10 mouse cellular contexts compared by ENCODE assay signal in the genomic region with DNA sequence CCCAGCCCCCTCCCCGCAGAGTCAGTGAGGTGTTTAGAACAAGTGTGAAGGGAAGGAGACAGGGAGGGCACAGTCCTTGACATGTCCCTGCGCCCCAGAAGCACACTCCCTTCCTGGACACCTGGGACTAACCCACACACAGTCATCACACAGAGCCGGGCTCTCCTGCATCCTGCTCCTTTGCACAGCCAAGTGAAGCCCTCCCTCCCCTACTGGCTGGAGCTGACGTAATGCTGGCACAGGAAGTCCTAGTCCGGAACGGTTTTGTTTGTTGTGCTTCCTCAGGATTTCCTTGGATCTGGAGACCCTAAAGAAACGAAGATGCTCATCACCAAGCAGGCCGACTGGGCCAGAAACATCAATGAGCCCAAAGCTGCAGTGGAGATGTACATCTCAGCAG. TPM values are rescaled to one million over a fixed set of nuclear protein-coding genes. Genes with fewer than 3 reads are reported as not detected.
A peak's percentile ranks its signal among the peaks of the same experiment; 100 is the strongest.
DNase-seq lines count a peak whose midpoint lies in the region; ATAC-seq and TF ChIP-seq lines count a peak whose summit lies in the region.
"Had no signal": no experiment of that assay in that cellular context is flagged by ENCODE, and none has a peak within 500 bp of the region (broad histone marks: within the 10 kb centered on the region; RNA-seq: fewer than 3 reads in every experiment).

No protein-coding gene starts in this region.

- ATAC-seq in liver, embryonic 16.5 days (ENCODE audit: low read depth) = peak; percentile 47

- no peak for TF ChIP-seq RAD21 in CH12.LX (IDR thresholded peaks at IDR 0.05; ENCODE audit: low read depth, low read length)

- H3K4me3 ChIP-seq in CH12.LX (replicated peaks in 1 of 3; ENCODE audit: low read depth in 2 of 3, low read length in 2 of 3, poor library complexity in 1 of 3) = peak overlapping the region in 1 of 3 experiments; percentile 11
- no peak overlapping the region for H3K4me3 ChIP-seq in liver, embryonic 16.5 days (ENCODE audit: low read depth, low read length)

- H3K4me2 ChIP-seq in CH12.LX (ENCODE audit: insufficient read depth, low read depth, poor library complexity, severe bottlenecking) = no peak overlapping the region
- no peak overlapping the region for H3K4me2 ChIP-seq in liver, embryonic 16.5 days (ENCODE audit: low read depth, low read length)

- 0 out of 2 replicates have a peak overlapping the region, but pooled peaks have one; percentile 8 for H3K9ac ChIP-seq in CH12.LX (ENCODE audit: insufficient read depth, low read depth)
- H3K9ac ChIP-seq in liver, embryonic 16.5 days (ENCODE audit: low read depth, low read length) = no peak overlapping the region

- in situ Hi-C loops in CH12.LX (cut with MboI; ENCODE audit: low pct_ligation_motif_present, low pct_unique_long_range_greater_than_20kb, low sequenced_read_pairs) = loop anchor here (5.0 kb wide), 1 partner anchor 32 kb away; the partner anchor contains the start of gene H1foo

- H3K27ac ChIP-seq in CH12.LX (ENCODE audit: insufficient read depth, low read depth) = peak overlapping the region; percentile 88
- no peak overlapping the region for H3K27ac ChIP-seq in liver, embryonic 16.5 days (ENCODE audit: low read length)

- no peaks in the 10 kb centered on the region for H3K27me3 ChIP-seq in CH12.LX (replicated peaks)
- H3K27me3 ChIP-seq in liver, embryonic 16.5 days (ENCODE audit: control insufficient read depth, insufficient read depth, low read depth, low read length) = no peaks in the 10 kb centered on the region

- peaks cover 0 to 12% of the 10 kb centered on the region in 2 experiments for H3K36me3 ChIP-seq in CH12.LX (replicated peaks in 1 of 2; ENCODE audit: control insufficient read depth in 1 of 2, insufficient read depth in 1 of 2, low read length in 1 of 2)
- no peaks in the 10 kb centered on the region for H3K36me3 ChIP-seq in liver, embryonic 16.5 days (ENCODE audit: control insufficient read depth, insufficient read depth)

- no peaks in the 10 kb centered on the region for H3K79me2 ChIP-seq in CH12.LX (replicated peaks; ENCODE audit: control insufficient read depth, extremely low read depth, insufficient read depth, poor library complexity, severe bottlenecking)

- peaks cover 61 to 81% of the 10 kb centered on the region in 2 experiments for H3K4me1 ChIP-seq in CH12.LX (ENCODE audit: control insufficient read depth in 1 of 2, insufficient read depth in 2 of 2)
- peaks cover 7% of the 10 kb centered on the region for H3K4me1 ChIP-seq in liver, embryonic 16.5 days (ENCODE audit: control insufficient read depth, low read depth, low read length)

- DNase-seq in CH12.LX (ENCODE audit: extremely low read depth) = peak; percentile 37
- peak; percentile 44 for DNase-seq in adrenal gland, postnatal 25 days
- peak; percentile 71 for DNase-seq in heart, postnatal 14 days
- peak; percentile 29 for DNase-seq in thymus, postnatal 25 days
- DNase-seq in frontal cortex, postnatal 10 days (ENCODE audit: low spot score in 2 of 2) = no peak
- DNase-seq in layer of hippocampus, adult 9-11 months = no peak
- DNase-seq in natural killer cell, adult 2 months (ENCODE audit: low spot score in 2 of 2) = no peak

- no peak for TF ChIP-seq CTCF in CH12.LX (conservative IDR thresholded peaks at IDR 0.05 in 1 of 2, IDR thresholded peaks at IDR 0.05 in 1 of 2; ENCODE audit: low read depth in 2 of 2, low read length in 2 of 2)

- no peak for TF ChIP-seq EP300 in CH12.LX (IDR thresholded peaks at IDR 0.05; ENCODE audit: low read length)

- H3K9me3 ChIP-seq in CH12.LX (replicated peaks; ENCODE audit: low read length) = no peaks in the 10 kb centered on the region
- no peaks in the 10 kb centered on the region for H3K9me3 ChIP-seq in liver, embryonic 16.5 days (replicated peaks; ENCODE audit: control insufficient read depth, low read length)

- TF ChIP-seq POLR2A in CH12.LX (IDR thresholded peaks at IDR 0.05; ENCODE audit: low read depth, low read length) = no peak

- dilution Hi-C loops in CH12.LX (cut with MboI; ENCODE audit: extremely low pct_ligation_motif_present, extremely low pct_unique_long_range_greater_than_20kb, low sequenced_read_pairs) = no loop called here

- 30% methylated on average over 8 of the region's 8 CpGs for WGBS in liver, embryonic 16.5 days (ENCODE audit: insufficient replicate concordance)

- intact Hi-C loops in heart, postnatal 14 days (cut with DNase I) = no loop called here

TF ChIP-seq in CH12.LX, 34 proteins besides CTCF, POLR2A, EP300 and RAD21:
- TF ChIP-seq KAT2A (IDR thresholded peaks at IDR 0.05; ENCODE audit: insufficient replicate concordance, low read length) (no peak), ZMIZ1 (IDR thresholded peaks at IDR 0.05; ENCODE audit: low read depth, low read length) (no peak), TBP (conservative IDR thresholded peaks at IDR 0.05; ENCODE audit: low read depth, low read length) (no peak), NELFE (IDR thresholded peaks at IDR 0.05; ENCODE audit: low read depth, low read length) (no peak), JUND (conservative IDR thresholded peaks at IDR 0.05; ENCODE audit: low read depth, low read length) (no peak), MYC (IDR thresholded peaks at IDR 0.05; ENCODE audit: low read depth, low read length) (no peak), SIN3A (IDR thresholded peaks at IDR 0.05; ENCODE audit: low read length) (no peak), RCOR1 (conservative IDR thresholded peaks at IDR 0.05; ENCODE audit: low read depth, low read length) (no peak), TCF12 (IDR thresholded peaks at IDR 0.05; ENCODE audit: low read depth, low read length) (no peak), USF1 (IDR thresholded peaks at IDR 0.05; ENCODE audit: low read depth, low read length) (no peak), MAZ (IDR thresholded peaks at IDR 0.05; ENCODE audit: low read depth, low read length) (no peak), MEF2A (IDR thresholded peaks at IDR 0.05; ENCODE audit: borderline replicate concordance, low read depth, low read length) (no peak), SMC3 (IDR thresholded peaks at IDR 0.05; ENCODE audit: low read depth, low read length) (no peak), HCFC1 (IDR thresholded peaks at IDR 0.05; ENCODE audit: low read depth, low read length) (no peak), NRF1 (IDR thresholded peaks at IDR 0.05; ENCODE audit: low read depth, low read length) (no peak), E2F4 (IDR thresholded peaks at IDR 0.05; ENCODE audit: insufficient replicate concordance, low read depth, low read length) (no peak), JUN (IDR thresholded peaks at IDR 0.05; ENCODE audit: insufficient read depth, low read depth, low read length) (no peak), UBTF (IDR thresholded peaks at IDR 0.05; ENCODE audit: low read depth, low read length) (no peak)

RNA-seq across cellular contexts. Expression of gene Rho, which starts 21.6 kb away (rescaled TPM):
- 0.04 and 0.17 TPM in 2 replicates for total RNA-seq in CH12.LX (2012; rRNA removed)
- total RNA-seq in CH12.LX (2014; rRNA removed) = 0.04 TPM in 1 of 2 replicates, not detected in the other
- not detected in 2 replicates for polyA plus RNA-seq in CH12.LX (2012; ENCODE audit: insufficient read length, low read depth)
- total RNA-seq in adrenal gland, postnatal 25 days (2021) = 0.94 and 1.9 TPM in 2 replicates
- under 1 TPM; 0.07 to 0.12 TPM for total RNA-seq in heart, postnatal 14 days (2021)
- not detected in 2 replicates for polyA plus RNA-seq in liver, embryonic 16.5 days (2015; fragmentation: Nextera tagmentation; extraction: Ambion mirVana)

RNA-seq across cellular contexts. Expression of gene H1foo, which starts 34.8 kb away (rescaled TPM):
- total RNA-seq in CH12.LX (2012; rRNA removed) = 0.89 and 1.3 TPM in 2 replicates
- total RNA-seq in CH12.LX (2014; rRNA removed) = 0.77 and 0.90 TPM in 2 replicates
- 1.0 and 1.4 TPM in 2 replicates for polyA plus RNA-seq in CH12.LX (2012; ENCODE audit: insufficient read length, low read depth)
- not detected in 2 replicates for total RNA-seq in adrenal gland, postnatal 25 days (2021)
- total RNA-seq in heart, postnatal 14 days (2021) = not detected
- polyA plus RNA-seq in liver, embryonic 16.5 days (2015; fragmentation: Nextera tagmentation; extraction: Ambion mirVana) = not detected in 2 replicates
- polyA plus RNA-seq: limb, embryonic 11.5 days; stomach, embryonic 14.5 days had no signal

RNA-seq across cellular contexts. Expression of gene Ift122, which starts 56.7 kb away (rescaled TPM):
- total RNA-seq in CH12.LX (2012; rRNA removed) (8.8 and 14.1 TPM in 2 replicates), CH12.LX (2014; rRNA removed) (5.9 and 7.9 TPM in 2 replicates)
- 6.9 and 8.6 TPM in 2 replicates for polyA plus RNA-seq in CH12.LX (2012; ENCODE audit: insufficient read length, low read depth)
- 19.2 and 22.2 TPM in 2 replicates for total RNA-seq in adrenal gland, postnatal 25 days (2021)
- 10 to 100 TPM; 13.2 to 18.6 TPM for total RNA-seq in heart, postnatal 14 days (2021)
- polyA plus RNA-seq in liver, embryonic 16.5 days (2015; fragmentation: Nextera tagmentation; extraction: Ambion mirVana) = 2.1 and 2.7 TPM in 2 replicates

RNA-seq across cellular contexts. Expression of gene Mbd4, which starts 56.8 kb away (rescaled TPM):
- total RNA-seq in CH12.LX (2012; rRNA removed) (6.8 and 7.3 TPM in 2 replicates), CH12.LX (2014; rRNA removed) (11.3 and 12.2 TPM in 2 replicates)
- 7.9 and 8.6 TPM in 2 replicates for polyA plus RNA-seq in CH12.LX (2012; ENCODE audit: insufficient read length, low read depth)
- total RNA-seq in adrenal gland, postnatal 25 days (2021) = 4.0 and 4.8 TPM in 2 replicates
- total RNA-seq in heart, postnatal 14 days (2021) = 1 to 10 TPM; 1.7 to 2.1 TPM
- 8.5 and 9.3 TPM in 2 replicates for polyA plus RNA-seq in liver, embryonic 16.5 days (2015; fragmentation: Nextera tagmentation; extraction: Ambion mirVana)

Comparison
In these comparisons a context has a peak if more than half of its experiments do, and no peak if none do; other contexts are left out.
1. DNase-seq: peak in CH12.LX (single experiment), adrenal gland, postnatal 25 days (single experiment), heart, postnatal 14 days (2 of 2) and thymus, postnatal 25 days (single experiment); none in frontal cortex, postnatal 10 days (0 of 2), layer of hippocampus, adult 9-11 months (single experiment) and natural killer cell, adult 2 months (0 of 2).